Mouse (Mus musculus) brown adipose tissue, adult 24 weeks (tissue): ENCODE data around the gene Clk2. TPM values are rescaled to one million over a fixed set of nuclear protein-coding genes. Genes with fewer than 3 reads are reported as not detected.
"Not testable (repeated sequence)": the region's sequence is repeated elsewhere in the genome, so short reads cannot be mapped to it uniquely, and the experiment has no call there.

ENCODE experiments used
- H3K27ac ChIP-seq: fragments of 200-500 bp; replicated peaks from 2 replicates; pipeline ENCODE4 v1.5.1; 2012; ENCODE audit warnings: low read depth, mild to moderate bottlenecking, low read length
- H3K4me1 ChIP-seq: fragments of 200-500 bp; 2 replicates; pipeline ENCODE4 v1.6.1; 2012; ENCODE audit warnings: low read length, mixed read lengths; ENCODE audit not compliant: control insufficient read depth, insufficient read depth, insufficient read length
- H3K4me3 ChIP-seq: fragments of 200-500 bp; 2 replicates; pipeline ENCODE4 v1.5.1; 2012; ENCODE audit warnings: low read depth, mild to moderate bottlenecking, low read length, moderate library complexity; ENCODE audit not compliant: insufficient read depth
- polyA plus RNA-seq: library from polyadenylated mRNA; stranded (reverse); fragments of >200 nt; gene quantifications from 2 replicates; pipeline ENCODE4 v1.2.4, GENCODE M21; 2012; ENCODE audit not compliant: missing spikeins, insufficient read depth, insufficient read length

Gene Clk2
- polyA plus RNA-seq, 1 experiment: 14.3 TPM

- not testable (repeated sequence) for H3K4me1 ChIP-seq, H3K27ac ChIP-seq, H3K4me3 ChIP-seq
These were observed 51.8 kb downstream of the Clk2 start for GRCm38 (mm10) chr3:89216407-89216806.

GRCm38 (mm10) chr3:89218271-89218670, 53.7 kb downstream of the Clk2 start:
- Histone ChIP-seq H3K4me1 (no peaks in the 10 kb centered on the region), H3K4me3 (no peak overlapping the region), H3K27ac (no peak overlapping the region)

- no peak overlapping the region for H3K27ac ChIP-seq
- no peaks in the 10 kb centered on the region for H3K4me1 ChIP-seq
- no peak overlapping the region for H3K4me3 ChIP-seq
These were observed 55.0 kb downstream of the Clk2 start for GRCm38 (mm10) chr3:89219546-89219945.

GRCm38 (mm10) chr3:89221167-89221566, 56.6 kb downstream of the Clk2 start:
- Histone ChIP-seq H3K4me1 (no peaks in the 10 kb centered on the region), H3K27ac (no peak overlapping the region), H3K4me3 (no peak overlapping the region)

GRCm38 (mm10) chr3:89224796-89225195, 60.2 kb downstream of the Clk2 start:
- Histone ChIP-seq H3K27ac (no peak overlapping the region), H3K4me3 (no peak overlapping the region), H3K4me1 (0 out of 2 replicates have a peak, but pooled peaks cover 3% of the 10 kb centered on the region)

- Histone ChIP-seq H3K4me3 (no peak overlapping the region), H3K27ac (no peak overlapping the region), H3K4me1 (0 out of 2 replicates have a peak, but pooled peaks cover 3% of the 10 kb centered on the region)
These were observed 60.8 kb downstream of the Clk2 start for GRCm38 (mm10) chr3:89225321-89225815.

- Histone ChIP-seq H3K4me1 (0 out of 2 replicates have a peak, but pooled peaks cover 3% of the 10 kb centered on the region), H3K27ac (no peak overlapping the region), H3K4me3 (no peak overlapping the region)
These were observed 61.3 kb downstream of the Clk2 start for GRCm38 (mm10) chr3:89225918-89226317.

GRCm38 (mm10) chr3:89226361-89226760, 61.8 kb downstream of the Clk2 start:
- Histone ChIP-seq H3K4me1 (0 out of 2 replicates have a peak, but pooled peaks cover 3% of the 10 kb centered on the region), H3K4me3 (no peak overlapping the region)

More at GRCm38 (mm10) chr3:89226361-89226760, 61.8 kb downstream of the Clk2 start:
- H3K27ac ChIP-seq: no peak overlapping the region

Other genes with a start within 250 kb of the Clk2 start
- gene Ash1l, start 214.2 kb upstream of the Clk2 start, polyA plus RNA-seq: 10.6 and 14.2 TPM in 2 replicates
- gene Dap3, start 213.6 kb upstream of the Clk2 start, polyA plus RNA-seq: 137 and 144 TPM in 2 replicates
- 9.4 and 16.7 TPM in 2 replicates for gene Rusc1, start 71.5 kb upstream of the Clk2 start, polyA plus RNA-seq
- not detected in 2 replicates for gene Gm43738, start 63.7 kb upstream of the Clk2 start, polyA plus RNA-seq
- 127 and 135 TPM in 2 replicates for gene Fdps, start 62.8 kb upstream of the Clk2 start, polyA plus RNA-seq
- gene Pklr, start 28.7 kb upstream of the Clk2 start, polyA plus RNA-seq: not detected in 2 replicates
- gene Hcn3, start 4.6 kb upstream of the Clk2 start, polyA plus RNA-seq: not detected in 2 replicates
- 39.4 and 48.7 TPM in 2 replicates for gene Scamp3, start 12.7 kb downstream of the Clk2 start, polyA plus RNA-seq
- gene Fam189b, start 18.3 kb downstream of the Clk2 start, polyA plus RNA-seq: 1.3 and 2.0 TPM in 2 replicates
- 18.2 and 25.1 TPM in 2 replicates for gene Gba, start 38.1 kb downstream of the Clk2 start, polyA plus RNA-seq
- gene Thbs3, start 50.4 kb downstream of the Clk2 start, polyA plus RNA-seq: 5.6 and 8.9 TPM in 2 replicates
- 108 and 115 TPM in 2 replicates for gene Mtx1, start 62.3 kb downstream of the Clk2 start, polyA plus RNA-seq
- 0.75 and 0.83 TPM in 2 replicates for gene Muc1, start 64.3 kb downstream of the Clk2 start, polyA plus RNA-seq
- 57.6 and 64.8 TPM in 2 replicates for gene Krtcap2, start 81.2 kb downstream of the Clk2 start, polyA plus RNA-seq
- not detected in 2 replicates for gene Trim46, start 81.5 kb downstream of the Clk2 start, polyA plus RNA-seq
- 125 and 130 TPM in 2 replicates for gene Dpm3, start 94.6 kb downstream of the Clk2 start, polyA plus RNA-seq
- gene Slc50a1, start 105.8 kb downstream of the Clk2 start, polyA plus RNA-seq: 28.3 and 33.1 TPM in 2 replicates
- 5.6 and 6.3 TPM in 2 replicates for gene Efna1, start 116.3 kb downstream of the Clk2 start, polyA plus RNA-seq
- gene Efna3, start 158.2 kb downstream of the Clk2 start, polyA plus RNA-seq: 0.44 TPM in 1 of 2 replicates, not detected in the other
- 1.3 TPM in 1 of 2 replicates, not detected in the other for gene Efna4, start 173.2 kb downstream of the Clk2 start, polyA plus RNA-seq
- gene Adam15, start 185.2 kb downstream of the Clk2 start, polyA plus RNA-seq: 28.5 and 31.3 TPM in 2 replicates
- 1.2 and 1.6 TPM in 2 replicates for gene Dcst2, start 197.2 kb downstream of the Clk2 start, polyA plus RNA-seq
- 0.75 TPM in 1 of 2 replicates, not detected in the other for gene Dcst1, start 200.5 kb downstream of the Clk2 start, polyA plus RNA-seq
- gene Zbtb7b, start 230.0 kb downstream of the Clk2 start, polyA plus RNA-seq: 93.2 and 121 TPM in 2 replicates
- gene Lenep, start 238.0 kb downstream of the Clk2 start, polyA plus RNA-seq: 1.3 TPM in 1 of 2 replicates, not detected in the other
- gene Flad1, start 247.1 kb downstream of the Clk2 start, polyA plus RNA-seq: 33.4 and 60.7 TPM in 2 replicates